Mouse (Mus musculus) effector memory CD4-positive, alpha-beta T cell, adult 5 months (primary cell): Measurements from ENCODE around the gene Vgll1. TPM values are rescaled to one million over a fixed set of nuclear protein-coding genes. Genes with fewer than 3 reads are reported as not detected.

Source experiments
- polyA plus RNA-seq: library from polyadenylated mRNA; unstranded; fragments of 100-300 nt; shearing (Covaris generic); gene quantifications from one replicate; pipeline ENCODE4 v1.2.1, GENCODE M21; 2017

Vgll1 gene
- polyA plus RNA-seq, result not detected

DNA sequence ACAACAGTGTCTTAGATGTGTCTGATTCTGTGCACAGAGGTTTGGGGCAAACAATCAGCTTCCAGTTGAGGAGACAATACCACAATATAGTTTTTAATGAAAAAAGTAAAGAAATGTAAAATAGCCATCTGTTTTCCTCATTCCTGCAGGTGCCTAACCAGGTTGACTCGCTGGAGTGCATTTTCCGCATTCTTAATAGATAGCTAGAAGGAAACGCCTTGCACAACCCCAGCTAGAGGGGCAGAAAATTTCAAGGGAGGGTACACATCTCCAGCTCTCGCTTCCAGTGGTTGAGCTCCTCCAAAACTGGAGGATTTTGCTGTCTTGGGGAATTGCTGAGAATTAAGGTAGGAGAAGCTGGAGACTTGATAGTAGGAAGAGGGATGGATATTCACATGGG, at the start of gene Vgll1:
Vgll1 (plus strand) TSS at position 301 of the 400 bp plus-strand sequence.

DNA sequence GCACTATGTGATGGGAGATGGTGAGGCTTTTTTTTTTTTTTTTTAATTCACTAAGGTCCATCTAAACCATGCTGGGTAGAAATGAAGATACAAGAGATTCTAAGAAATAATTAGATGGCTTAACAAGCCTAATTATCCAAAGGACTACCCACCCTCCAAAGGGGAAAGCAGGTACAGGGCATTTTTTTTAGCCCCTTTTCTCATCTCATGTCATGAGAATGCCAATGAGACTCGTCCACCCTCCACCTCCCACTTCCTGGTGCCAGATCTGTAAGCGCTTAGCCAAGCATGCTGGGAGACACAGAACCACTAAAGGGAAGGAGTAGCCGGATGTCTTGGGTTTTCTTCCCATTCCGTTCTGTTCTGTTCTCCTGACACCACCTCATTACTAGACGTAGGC, 45.1 kb upstream of the Vgll1 start, which contains the start of gene Brs3:
Brs3 (plus strand) TSS at position 301 of the 400 bp plus-strand sequence.

DNA sequence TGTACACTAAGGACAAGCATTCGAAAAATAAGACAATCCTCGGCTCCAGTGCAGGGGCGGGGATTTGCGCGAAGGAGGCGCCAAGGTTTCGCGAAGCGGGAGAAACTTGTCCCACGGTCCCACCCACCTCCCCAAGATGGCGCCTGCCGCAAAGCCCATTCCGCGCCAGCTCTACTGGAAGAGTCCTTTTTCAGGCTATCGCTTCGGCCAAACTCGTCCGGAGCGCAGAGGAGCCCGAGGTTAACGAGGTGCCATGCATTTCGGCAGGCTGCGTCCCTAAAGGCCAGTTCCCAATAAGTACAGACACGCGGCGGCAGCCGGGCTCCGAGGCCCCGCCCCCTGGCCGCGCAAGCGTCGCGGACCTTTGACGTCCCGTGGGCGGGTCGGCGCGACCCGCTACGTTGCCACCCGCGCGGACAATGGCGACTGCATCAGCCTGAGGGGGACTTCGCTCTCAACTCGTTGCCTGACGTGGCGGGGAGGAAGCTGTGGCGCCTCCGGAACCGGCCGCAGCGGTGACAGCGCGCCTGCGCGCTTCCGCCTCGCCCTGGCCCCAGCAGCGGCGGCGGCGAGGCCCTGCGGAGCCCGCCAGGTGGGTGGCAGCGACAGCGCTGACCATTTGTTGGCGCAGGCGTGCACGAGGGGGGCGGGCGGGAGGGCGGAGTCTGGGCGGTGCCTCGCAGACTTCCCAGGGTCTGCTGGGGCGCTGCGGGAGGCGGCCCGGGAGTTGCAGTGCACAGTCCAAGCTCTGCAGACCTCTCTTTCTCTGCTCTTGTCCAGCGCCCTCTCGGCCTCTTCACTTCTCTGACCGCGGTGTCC, 34.5 kb upstream of the Vgll1 start, which contains the start of gene Htatsf1:
Htatsf1 (plus strand) TSS at position 410 of the 819 bp plus-strand sequence.

Other genes starting within 250 kb of the Vgll1 start
- gene Adgrg4, start 217.9 kb upstream of the Vgll1 start, polyA plus RNA-seq, result not detected
- not detected for gene Brs3, start 45.0 kb upstream of the Vgll1 start, polyA plus RNA-seq
- gene Htatsf1, start 34.5 kb upstream of the Vgll1 start, polyA plus RNA-seq, result 62.7 TPM
- 752 TPM for gene Cd40lg, start 124.0 kb downstream of the Vgll1 start, polyA plus RNA-seq